Mouse (Mus musculus) spleen, postnatal 36 days (tissue): ENCODE data around the gene Hrct1.

ENCODE experiments used
- DNase-seq, 2 experiments: peaks; one replicate each; pipeline ENCODE4 v3.0.0; 2022; ENCODE audit warnings: low spot score in 2 of 2, mixed read lengths in 1 of 2

Hrct1 gene

GRCm38 (mm10) chr4:43771626-43772025, 44.6 kb downstream of the Hrct1 start:
- DNase-seq, result no peak

DNA sequence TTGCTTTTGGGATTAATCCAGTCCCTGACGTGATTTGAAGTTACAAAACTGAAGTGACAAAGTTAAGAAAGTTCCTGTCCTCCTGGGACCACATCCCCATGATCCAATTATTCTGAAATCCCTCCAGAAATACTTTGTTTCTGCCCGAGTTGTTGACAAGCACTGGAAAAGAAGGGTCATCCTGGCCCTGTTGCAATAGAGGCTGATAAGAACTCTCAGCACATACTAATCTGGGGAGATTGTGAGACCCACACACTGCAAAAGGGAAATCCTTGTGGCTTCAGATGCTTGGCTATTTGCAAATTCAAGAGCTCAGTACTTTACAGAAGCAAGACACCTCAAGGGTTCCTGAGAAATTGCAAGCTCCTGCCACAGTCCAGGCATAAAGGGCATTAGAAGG, 45.3 kb downstream of the Hrct1 start:
- DNase-seq, result no peak
